Mouse (Mus musculus): ENCODE results near the gene Olfr417.
"Not testable (repeated sequence)": the region's sequence is repeated elsewhere in the genome, so short reads cannot be mapped to it uniquely, and the experiment has no call there.

The Olfr417 gene

DNA sequence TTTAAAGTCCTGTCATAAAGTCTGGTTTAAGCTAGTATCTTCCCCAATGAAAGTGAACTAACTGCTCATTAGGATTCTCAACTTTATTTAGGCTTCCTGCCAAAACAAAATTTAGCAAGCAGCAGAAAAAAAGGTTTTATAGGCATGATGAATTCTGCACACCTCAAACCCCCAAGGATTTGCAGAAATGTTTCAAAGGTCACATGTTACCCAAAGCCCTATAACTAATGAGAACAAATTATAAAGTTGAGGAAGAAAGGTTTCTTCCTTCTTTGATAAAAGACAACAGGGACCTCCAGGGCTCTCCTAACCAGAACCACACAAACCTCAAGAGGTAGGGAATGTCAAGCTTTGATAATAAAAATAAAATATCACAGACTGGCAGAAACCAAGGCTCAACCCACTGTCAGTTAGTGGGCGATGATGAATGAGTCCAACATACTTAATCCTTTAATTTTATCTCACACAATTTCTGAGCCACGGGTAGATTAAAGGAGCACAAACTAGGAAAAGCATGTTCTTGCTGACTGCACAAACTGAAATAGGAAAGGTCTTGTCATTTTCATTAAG, at the start of gene Olfr417:
Olfr417 (plus strand) TSS at position 241 of the 570 bp plus-strand sequence.
- no peak for DNase-seq (ENCODE audit: low spot score)

DNA sequence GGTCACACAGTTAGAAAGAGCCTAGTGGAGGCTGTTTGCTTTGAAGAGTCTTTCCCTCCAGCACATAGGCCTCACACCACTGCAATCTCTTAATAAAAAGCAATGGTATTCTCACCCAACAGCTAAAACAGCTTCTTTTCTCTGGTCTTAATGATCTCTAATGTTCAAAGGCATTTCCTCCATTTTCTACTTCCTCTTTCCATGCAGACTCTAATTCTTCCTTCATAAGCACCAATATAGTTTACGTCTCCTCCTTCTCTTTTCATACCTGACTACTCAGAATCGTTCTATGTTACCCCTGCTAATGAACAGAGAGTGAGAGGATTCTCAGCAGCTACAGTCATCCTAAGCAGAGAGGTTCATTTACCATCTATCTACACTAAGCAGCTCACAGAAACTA, 47.6 kb upstream of the Olfr417 start:
- DNase-seq (ENCODE audit: low spot score): no peak

DNA sequence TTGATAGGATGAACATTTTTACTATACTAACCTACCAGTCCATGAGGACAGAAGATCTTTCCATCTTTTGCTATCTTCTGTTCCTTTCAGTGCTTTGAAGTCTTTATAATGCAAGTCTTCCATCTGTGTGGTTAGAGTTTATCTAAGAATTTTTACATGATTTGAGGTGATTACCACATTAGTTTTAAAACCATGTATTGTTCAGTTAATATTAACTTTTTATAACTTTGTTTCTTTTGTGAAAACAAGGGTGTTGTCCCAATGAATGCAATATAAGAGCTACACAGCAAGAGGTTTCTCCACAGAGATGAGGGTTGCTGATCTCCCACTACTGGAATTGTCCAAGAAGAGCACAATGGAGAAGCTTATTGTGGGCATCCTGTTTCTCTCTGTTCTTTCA, 34.7 kb upstream of the Olfr417 start, which contains the start of gene Mptx1:
Mptx1 (plus strand) TSS at position 301 of the 400 bp plus-strand sequence.
- no peak for DNase-seq (ENCODE audit: low spot score)

DNA sequence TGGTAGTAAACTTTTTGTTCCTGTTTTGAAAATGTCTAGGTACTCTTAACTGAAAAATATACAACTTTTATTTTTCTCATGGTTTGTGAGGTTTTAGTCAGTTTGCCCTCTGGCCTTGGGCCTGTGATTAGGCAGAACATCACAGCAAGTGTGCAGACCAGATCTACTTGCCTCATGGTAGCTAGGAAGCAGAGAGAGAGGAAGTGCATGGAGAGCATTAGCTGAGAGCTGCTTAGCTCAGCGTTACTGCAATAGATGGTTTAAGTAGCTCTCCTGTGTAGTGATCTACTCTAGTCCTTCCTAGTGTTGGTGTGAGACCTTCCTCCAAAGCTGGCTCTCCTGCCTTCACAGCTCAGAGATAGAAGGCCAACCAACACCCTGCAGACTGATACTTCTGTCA, 11.3 kb upstream of the Olfr417 start:
- not testable (repeated sequence) for DNase-seq (ENCODE audit: low spot score)

DNA sequence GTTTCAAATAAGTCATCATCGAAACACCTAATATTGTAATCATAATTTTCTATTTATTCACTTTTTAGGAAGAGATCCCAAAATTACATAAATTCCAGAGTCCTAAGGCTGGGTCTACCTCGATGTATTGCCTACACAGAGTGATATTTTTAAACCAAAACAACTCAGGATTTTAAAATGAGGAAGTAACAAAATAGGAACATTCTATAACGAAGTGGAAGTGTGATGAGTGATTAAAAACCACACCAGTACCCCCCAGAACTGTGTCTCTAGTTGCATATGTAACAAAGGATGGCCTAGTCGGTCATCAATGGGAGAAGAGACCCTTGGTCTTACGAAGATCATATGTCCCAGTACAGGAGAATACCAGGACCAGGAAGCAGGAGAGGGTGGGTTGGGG, 10.3 kb upstream of the Olfr417 start:
- no peak for DNase-seq (ENCODE audit: low spot score)

DNA sequence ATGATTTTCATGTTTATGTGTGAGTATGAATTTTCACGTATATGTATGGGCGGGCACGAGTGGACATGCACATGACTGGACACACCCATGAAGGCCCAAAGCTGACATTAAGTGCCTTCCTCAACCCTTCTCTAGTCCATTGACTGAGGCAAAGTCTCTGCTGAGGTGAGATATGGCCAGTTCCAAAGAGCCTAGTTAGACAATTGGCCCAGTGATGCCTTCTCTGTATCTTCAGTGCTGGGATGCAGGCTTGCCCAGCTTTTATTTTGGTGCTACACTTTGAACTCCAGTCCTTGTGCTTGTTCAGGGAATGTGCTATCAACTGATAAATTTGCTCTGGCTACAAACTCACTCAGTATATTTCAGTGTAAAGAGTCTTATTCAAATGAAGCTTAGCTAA, 8.9 kb downstream of the Olfr417 start:
- no peak for DNase-seq (ENCODE audit: low spot score)

DNA sequence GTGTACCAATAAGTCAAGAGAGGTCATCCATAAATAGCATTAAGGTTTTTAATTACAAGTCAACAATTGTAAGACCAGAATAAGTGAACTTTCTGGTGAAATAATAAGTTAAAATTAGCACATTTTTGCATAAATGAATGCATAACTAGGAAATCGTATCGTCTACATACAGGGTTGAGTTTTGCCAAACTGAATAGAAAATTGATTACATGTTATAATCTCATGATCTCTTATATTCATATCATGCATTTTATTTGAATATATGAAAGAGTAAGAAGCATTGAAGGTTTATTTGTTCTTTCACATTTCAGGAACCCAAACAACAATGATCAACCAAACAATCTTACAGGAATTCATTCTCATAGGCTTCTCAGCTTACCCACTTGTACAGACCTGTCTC, 25.8 kb downstream of the Olfr417 start, which contains the start of gene Olfr248:
Olfr248 (plus strand) TSS at position 301 of the 400 bp plus-strand sequence.
- no peak for DNase-seq (ENCODE audit: low spot score)

DNA sequence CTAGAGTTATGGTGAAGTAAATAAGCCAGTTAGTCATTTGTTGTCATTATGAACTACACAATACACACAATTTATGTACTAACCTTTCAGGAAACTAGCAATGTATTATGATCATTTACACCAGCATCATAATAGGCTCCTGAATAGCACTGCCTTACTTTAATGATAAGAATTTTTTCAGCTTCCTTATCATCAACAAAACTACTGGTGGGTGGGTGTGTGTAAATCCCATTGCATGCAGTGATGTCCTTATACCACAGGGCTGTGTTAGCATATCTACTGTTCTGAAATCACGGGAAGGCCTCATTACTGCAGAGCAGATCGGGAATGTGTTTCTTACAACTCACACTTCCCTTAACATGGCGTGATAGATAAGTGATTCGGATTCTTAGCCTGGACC, 58.0 kb downstream of the Olfr417 start:
- DNase-seq (ENCODE audit: low spot score): no peak

DNA sequence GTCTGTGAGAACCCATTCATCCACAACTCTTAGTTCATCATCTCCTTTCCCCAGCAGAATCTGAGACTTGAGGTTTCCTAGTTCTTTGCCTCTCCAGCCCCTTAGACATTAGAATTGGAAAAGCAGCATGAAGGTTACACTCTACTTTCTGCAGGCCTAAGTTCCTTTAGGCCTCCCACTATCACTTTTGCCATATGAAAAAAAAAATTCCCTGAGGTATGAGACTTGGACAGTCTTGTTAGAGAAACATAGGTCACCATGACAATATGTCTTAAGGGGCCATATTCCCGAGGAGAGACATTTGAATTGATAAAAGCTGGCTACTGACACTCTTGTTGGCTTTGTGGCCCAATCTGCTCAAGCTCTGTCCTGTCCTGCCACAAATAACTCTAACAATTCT, 58.8 kb downstream of the Olfr417 start, which contains the start of gene Olfr414:
Olfr414 (plus strand) TSS at position 301 of the 400 bp plus-strand sequence.
- DNase-seq (ENCODE audit: low spot score): no peak

Measured in left cerebral cortex, adult 11 months (tissue).